Mouse (Mus musculus): ENCODE measurements around the gene Hpse.

DNA sequence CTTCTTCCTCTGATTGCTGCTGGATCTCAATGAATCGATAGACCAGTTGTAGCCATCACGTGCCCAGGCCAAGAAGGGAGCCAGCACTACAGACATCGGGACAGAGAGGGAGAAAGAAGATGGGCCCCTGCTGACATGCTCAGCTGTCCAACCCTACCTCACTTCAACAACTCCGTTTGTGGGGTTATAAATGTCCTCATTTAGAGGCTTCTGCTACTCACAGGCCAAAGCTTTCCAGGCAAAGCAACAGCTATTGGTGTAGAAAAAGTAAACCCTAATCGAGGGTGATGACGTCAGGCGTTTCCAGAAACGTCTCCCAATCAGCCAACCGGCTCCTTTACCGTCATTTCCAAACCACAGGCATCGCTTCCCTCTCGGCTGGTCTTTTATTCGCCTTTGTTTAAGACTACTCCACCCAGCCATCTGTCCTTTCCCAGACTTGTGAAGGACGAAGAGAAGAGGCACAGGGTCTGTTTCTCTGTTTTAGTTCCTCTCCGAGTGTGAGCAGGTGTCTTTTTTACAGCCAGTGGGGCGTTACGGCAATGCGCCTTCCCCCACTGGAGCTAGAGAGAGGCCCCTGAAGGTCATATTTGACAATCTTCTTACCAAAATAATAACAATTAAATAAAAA lies 39.5 kb downstream of the Hpse start:
- TF ChIP-seq CTCF (IDR thresholded peaks at IDR 0.05; ENCODE audit: low read depth, low read length), result no peak
- no peak for TF ChIP-seq GATA1 (IDR thresholded peaks at IDR 0.05; ENCODE audit: borderline replicate concordance, low read length)
- TF ChIP-seq POLR2AphosphoS5 (IDR thresholded peaks at IDR 0.05; ENCODE audit: insufficient replicate concordance, low read depth, low read length), result no peak
- TF ChIP-seq TAL1 (conservative IDR thresholded peaks at IDR 0.05; ENCODE audit: low read depth, low read length), result no peak

All from G1E (cell line).